Mouse (Mus musculus) brain, embryonic 14.5 days (tissue): ENCODE data around the gene Sept1.

Experiments
- CTCF ChIP-seq: fragments of 200-500 bp; IDR thresholded peaks from 2 replicates; pipeline ENCODE4 v1.5.1; 2012; ENCODE audit warnings: inconsistent platforms, mild to moderate bottlenecking, moderate library complexity, borderline replicate concordance; ENCODE audit not compliant: insufficient read depth, insufficient read length; ENCODE audit errors: extremely low read depth
- POLR2A ChIP-seq: fragments of 200-500 bp; IDR thresholded peaks from 2 replicates; pipeline ENCODE4 v1.6.1; 2012; ENCODE audit warnings: mild to moderate bottlenecking, inconsistent platforms, borderline replicate concordance; ENCODE audit not compliant: poor library complexity, insufficient read depth, insufficient read length, severe bottlenecking; ENCODE audit errors: extremely low read depth

- TF ChIP-seq CTCF = no peak
- no peak for TF ChIP-seq POLR2A
These were observed 906 bp downstream of the Sept1 start for GRCm38 (mm10) chr7:127231826-127232621.
